Mouse (Mus musculus): ENCODE data around the gene Olfr784.
"Not testable (repeated sequence)": the region's sequence is repeated elsewhere in the genome, so short reads cannot be mapped to it uniquely, and the experiment has no call there.

DNA sequence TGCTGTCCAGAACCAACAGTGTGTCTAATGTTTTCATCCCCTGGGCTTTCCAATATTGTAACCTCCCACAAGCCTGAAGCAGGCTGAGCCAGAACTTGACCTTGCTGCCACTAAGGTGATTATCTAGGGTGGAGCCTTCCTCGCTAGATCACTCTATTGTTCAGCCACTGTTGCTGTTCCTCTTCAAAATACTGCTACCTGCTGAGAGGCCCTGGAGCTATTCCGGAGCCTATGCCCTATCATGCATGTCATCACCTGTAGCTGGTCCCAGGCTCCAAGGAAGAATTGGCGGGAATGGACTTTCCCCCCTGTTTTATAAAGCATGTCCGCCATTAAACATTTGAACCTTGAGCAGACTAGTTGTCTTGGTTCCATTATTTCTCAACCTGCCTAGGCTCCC lies 27.4 kb upstream of the Olfr784 start:
- not testable (repeated sequence) for TF ChIP-seq POLR2A (IDR thresholded peaks at IDR 0.05; ENCODE audit: low read depth, low read length); CTCF (IDR thresholded peaks at IDR 0.05; ENCODE audit: extremely low read depth, insufficient read length, insufficient replicate concordance, low read depth, low read length)

Data from small intestine, adult 2 months (tissue).